Mouse (Mus musculus) gastrocnemius, postnatal 10 days (tissue): ENCODE results near the gene Spcs1. TPM values are rescaled to one million over a fixed set of nuclear protein-coding genes. Genes with fewer than 3 reads are reported as not detected.

Experiments
- DNase-seq: peaks from one replicate; pipeline ENCODE4 v3.0.0; 2021; ENCODE audit warnings: mixed read lengths
- total RNA-seq, 2 experiments: library from RNA; stranded (reverse); gene quantifications; 2 replicates each; pipeline ENCODE4 v1.2.3; 2021

Gene Spcs1
- total RNA-seq, 2 experiments from 2014 or later: 155 to 161 TPM

- DNase-seq: no peak
These were observed 51.5 kb downstream of the Spcs1 start for GRCm38 (mm10) chr14:30949986-30950385.

Other genes starting within 250 kb of the Spcs1 start
- 10 to 100 TPM; 10.2 to 15.2 TPM for gene Tmem110, start 176.1 kb downstream of the Spcs1 start, total RNA-seq
- 100 to 1,000 TPM in 1 of 2 experiments, 10 to 100 TPM in 1; 91.8 to 112 TPM for gene Mustn1, start 122.5 kb downstream of the Spcs1 start, total RNA-seq
- gene Itih4, start 115.2 kb downstream of the Spcs1 start, total RNA-seq: 1 to 10 TPM in 1 of 2 experiments, under 1 TPM in 1; 0.31 to 1.0 TPM
- gene Itih3, start 77.9 kb downstream of the Spcs1 start, total RNA-seq: under 1 TPM; 0.28 to 0.93 TPM
- under 1 TPM in 1 of 2 experiments, not detected in 1; 0.34 TPM for gene Itih1, start 58.4 kb downstream of the Spcs1 start, total RNA-seq
- gene Nek4, start 50.3 kb downstream of the Spcs1 start, total RNA-seq: 1 to 10 TPM; 4.6 TPM
- gene Glt8d1, start 272 bp downstream of the Spcs1 start, total RNA-seq: 10 to 100 TPM; 18.0 to 27.4 TPM
- 10 to 100 TPM; 58.7 to 70.8 TPM for gene Pbrm1, start 17.5 kb upstream of the Spcs1 start, total RNA-seq
- 10 to 100 TPM; 35.5 to 46.5 TPM for gene Gnl3, start 17.5 kb upstream of the Spcs1 start, total RNA-seq
- gene Smim4, start 127.3 kb upstream of the Spcs1 start, total RNA-seq: 10 to 100 TPM; 39.5 to 43.0 TPM
- 10 to 100 TPM; 14.2 to 14.5 TPM for gene Nt5dc2, start 129.4 kb upstream of the Spcs1 start, total RNA-seq
- gene Stab1, start 167.0 kb upstream of the Spcs1 start, total RNA-seq: 10 to 100 TPM; 45.3 to 54.3 TPM
- gene Tnnc1, start 206.6 kb upstream of the Spcs1 start, total RNA-seq: 100 to 1,000 TPM; 197 to 292 TPM
- 100 to 1,000 TPM; 133 to 183 TPM for gene Nisch, start 215.3 kb upstream of the Spcs1 start, total RNA-seq
- 1 to 10 TPM; 7.5 to 8.7 TPM for gene Sema3g, start 216.2 kb upstream of the Spcs1 start, total RNA-seq
- 1 to 10 TPM; 6.2 to 6.7 TPM for gene Phf7, start 249.6 kb upstream of the Spcs1 start, total RNA-seq
- 10 to 100 TPM; 40.1 to 44.6 TPM for gene Bap1, start 249.8 kb upstream of the Spcs1 start, total RNA-seq